Mouse (Mus musculus) forebrain, postnatal 0 days (tissue): ENCODE data around the gene Bcl2l1. TPM values are rescaled to one million over a fixed set of nuclear protein-coding genes. Genes with fewer than 3 reads are reported as not detected.

Experiments
- ATAC-seq: fragments of 200-750 bp; cut with Nextera tagmentation; 2 replicates; pipeline ENCODE4 v1.8.0; 2017; ENCODE audit warnings: mild to moderate bottlenecking, moderate library complexity
- DNase-seq: peaks from one replicate; pipeline ENCODE4 v3.0.0-alpha.2; 2015
- H3K27ac ChIP-seq: fragments of 300-500 bp; sonication (generic); 2 replicates; pipeline ENCODE4 v1.5.1; 2014; ENCODE audit warnings: low read depth, mild to moderate bottlenecking, antibody characterized with exemption, low read length, moderate library complexity, mixed read lengths
- H3K27me3 ChIP-seq: fragments of 300-500 bp; sonication (generic); 2 replicates; pipeline ENCODE4 v1.6.1; 2014; ENCODE audit warnings: mild to moderate bottlenecking, low read length, mixed read lengths; ENCODE audit not compliant: insufficient read depth
- H3K36me3 ChIP-seq: fragments of 300-500 bp; sonication (generic); 2 replicates; pipeline ENCODE4 v1.6.1; 2014; ENCODE audit warnings: mild to moderate bottlenecking, moderate library complexity; ENCODE audit not compliant: insufficient read depth
- H3K4me1 ChIP-seq: fragments of 300-500 bp; sonication (generic); 2 replicates; pipeline ENCODE4 v1.6.1; 2014; ENCODE audit warnings: antibody characterized with exemption; ENCODE audit not compliant: insufficient read depth
- H3K4me2 ChIP-seq: fragments of 300-500 bp; sonication (generic); 2 replicates; pipeline ENCODE4 v1.6.1; 2014; ENCODE audit warnings: low read depth, mild to moderate bottlenecking, moderate library complexity
- H3K4me3 ChIP-seq: fragments of 300-500 bp; sonication (generic); 2 replicates; pipeline ENCODE4 v1.5.1; 2014; ENCODE audit warnings: low read depth, low read length, mixed read lengths
- H3K9ac ChIP-seq: fragments of 300-500 bp; sonication (generic); 2 replicates; pipeline ENCODE4 v1.6.1; 2014; ENCODE audit warnings: mild to moderate bottlenecking
- H3K9me3 ChIP-seq: fragments of 300-500 bp; sonication (generic); 2 replicates; pipeline ENCODE4 v1.6.1; 2016; ENCODE audit warnings: low read length
- CTCF ChIP-seq: sonication (generic); IDR thresholded peaks from 2 replicates; pipeline ENCODE4 v1.5.1; 2016; ENCODE audit warnings: antibody characterized with exemption, control low read depth, low read depth
- WGBS: fragments of 180-500 bp; shearing (Covaris S2); extraction: QIAGEN DNeasy Blood & Tissue Kit; methylation state at CpG from one replicate; pipeline ENCODE4 v1.1.7; 2014; 5-methylcytosine and 5-hydroxymethylcytosine counted together
- polyA plus RNA-seq: library from polyadenylated mRNA; unstranded; fragments of >200 nt; fragmentation: Nextera tagmentation; extraction: Ambion mirVana; gene quantifications from 2 replicates; pipeline ENCODE4 v1.2.1, GENCODE M21; 2015
- total RNA-seq: library from RNA; depleted of rRNA; stranded (reverse); fragments of >200 nt; gene quantifications from 2 replicates; pipeline ENCODE4 v1.2.3, GENCODE M21; 2014

Bcl2l1 gene
- total and polyA plus RNA-seq, 2 experiments from 2014 or later = 157 to 173 TPM

GRCm38 (mm10) chr2:152811336-152812165, 20.0 kb downstream of the Bcl2l1 start:
- no peak overlapping the region for H3K4me3 ChIP-seq
- no peak overlapping the region for H3K9ac ChIP-seq
- no peaks in the 10 kb centered on the region for H3K27me3 ChIP-seq
- DNase-seq (no peak), ATAC-seq (no peak)
- no peak overlapping the region for H3K27ac ChIP-seq
- 37% methylated on average over 3 of the region's 3 CpGs for WGBS
- H3K4me2 ChIP-seq = no peak overlapping the region
- no peak for TF ChIP-seq CTCF
- 0 out of 2 replicates have a peak, but pooled peaks cover 7% of the 10 kb centered on the region for H3K36me3 ChIP-seq
- H3K9me3 ChIP-seq = no peaks in the 10 kb centered on the region
- no peaks in the 10 kb centered on the region for H3K4me1 ChIP-seq

- H3K36me3 ChIP-seq = 0 out of 2 replicates have a peak, but pooled peaks cover 7% of the 10 kb centered on the region
- no peak for ATAC-seq
- 84% methylated on average over 5 of the region's 5 CpGs for WGBS
- no peak overlapping the region for H3K4me3 ChIP-seq
- H3K9ac ChIP-seq = no peak overlapping the region
- DNase-seq = no peak
- no peak for TF ChIP-seq CTCF
- H3K4me2 ChIP-seq = no peak overlapping the region
- H3K4me1 ChIP-seq = no peaks in the 10 kb centered on the region
- no peaks in the 10 kb centered on the region for H3K9me3 ChIP-seq
- H3K27me3 ChIP-seq = no peaks in the 10 kb centered on the region
- H3K27ac ChIP-seq = no peak overlapping the region
Measured at GRCm38 (mm10) chr2:152810158-152810941, 21.2 kb downstream of the Bcl2l1 start.

DNA sequence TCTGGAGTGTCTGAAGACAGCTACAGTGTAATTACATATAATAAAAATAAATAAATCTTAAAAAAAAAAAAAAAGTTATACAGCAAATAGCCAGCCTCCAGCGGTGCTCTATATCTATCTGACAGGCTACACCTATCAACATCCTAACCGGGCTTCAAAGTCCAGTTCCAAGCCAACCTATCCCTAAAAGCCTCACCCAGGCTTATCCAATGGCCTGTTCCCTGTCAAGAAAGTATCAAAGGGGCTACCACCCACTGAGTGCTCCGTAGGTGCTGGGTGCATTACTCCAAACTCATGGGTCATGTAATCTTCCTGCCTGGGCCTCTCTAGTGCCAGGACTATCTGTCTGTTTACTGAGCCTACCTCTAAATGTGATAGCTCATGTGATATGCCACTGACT, 23.4 kb downstream of the Bcl2l1 start:
- TF ChIP-seq CTCF = no peak
- DNase-seq (no peak), ATAC-seq (no peak)
- H3K4me3 ChIP-seq = no peak overlapping the region
- no peaks in the 10 kb centered on the region for H3K9me3 ChIP-seq
- no peak overlapping the region for H3K4me2 ChIP-seq
- no peak overlapping the region for H3K9ac ChIP-seq
- 0 out of 2 replicates have a peak, but pooled peaks cover 6% of the 10 kb centered on the region for H3K36me3 ChIP-seq
- 91% methylated on average over 3 of the region's 3 CpGs for WGBS
- H3K27me3 ChIP-seq = no peaks in the 10 kb centered on the region
- peaks cover 6% of the 10 kb centered on the region; the same call in 1 of the 2 replicates for H3K4me1 ChIP-seq
- H3K27ac ChIP-seq = no peak overlapping the region

DNA sequence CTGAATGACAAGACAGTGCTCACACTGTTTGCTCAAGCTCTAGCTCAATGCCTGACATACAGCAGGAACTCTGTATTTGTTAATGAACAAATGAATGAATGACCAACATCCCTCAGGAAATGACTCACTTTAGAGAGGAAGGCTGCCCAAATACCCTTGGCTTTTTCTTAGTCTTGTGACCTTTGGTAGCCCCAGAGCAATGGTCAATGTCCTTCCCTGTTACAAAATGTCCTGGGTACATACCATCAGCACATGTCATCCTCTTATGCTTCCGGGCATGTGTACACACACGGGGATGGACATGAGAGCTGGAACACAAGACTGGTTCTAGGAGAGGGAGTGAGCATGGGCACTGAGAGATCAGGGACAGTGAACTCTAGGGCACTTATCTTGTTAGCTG, 25.5 kb downstream of the Bcl2l1 start:
- Histone ChIP-seq H3K27ac (no peak overlapping the region), H3K9ac (no peak overlapping the region), H3K4me2 (no peak overlapping the region), H3K4me1 (peaks cover 6% of the 10 kb centered on the region; the same call in 1 of the 2 replicates), H3K4me3 (no peak overlapping the region), H3K27me3 (no peaks in the 10 kb centered on the region), H3K9me3 (no peaks in the 10 kb centered on the region), H3K36me3 (0 out of 2 replicates have a peak, but pooled peaks cover 5% of the 10 kb centered on the region)
- ATAC-seq = no peak
- TF ChIP-seq CTCF = no peak
- 83% methylated on average over 2 of the region's 2 CpGs for WGBS
- DNase-seq = no peak

DNA sequence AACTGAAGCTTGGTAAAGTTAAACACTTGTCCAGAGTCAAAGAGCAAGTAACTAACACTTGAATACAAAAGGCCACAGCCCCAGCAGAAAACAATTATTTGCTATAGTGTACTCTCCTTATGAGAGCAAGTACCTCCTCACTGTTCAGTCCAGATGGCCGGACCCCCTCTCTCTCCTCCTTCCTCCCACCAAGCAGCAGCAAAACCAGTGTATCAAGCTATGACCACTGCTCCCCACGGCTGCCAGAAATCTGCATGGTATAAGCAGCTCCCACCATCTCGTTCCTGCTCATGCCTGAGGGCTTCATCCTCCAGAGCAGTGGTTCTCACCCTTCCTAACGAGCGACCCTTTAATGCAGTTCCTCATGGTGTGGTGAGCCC, 26.4 kb downstream of the Bcl2l1 start:
- 38% methylated on average over 5 of the region's 5 CpGs for WGBS
- no peak for TF ChIP-seq CTCF
- Histone ChIP-seq H3K4me3 (no peak overlapping the region), H3K36me3 (0 out of 2 replicates have a peak, but pooled peaks cover 4% of the 10 kb centered on the region), H3K27me3 (no peaks in the 10 kb centered on the region), H3K27ac (no peak overlapping the region), H3K4me2 (no peak overlapping the region), H3K9ac (no peak overlapping the region), H3K4me1 (peaks cover 6% of the 10 kb centered on the region; the same call in 1 of the 2 replicates), H3K9me3 (no peaks in the 10 kb centered on the region)
- DNase-seq (no peak), ATAC-seq (no peak)

DNA sequence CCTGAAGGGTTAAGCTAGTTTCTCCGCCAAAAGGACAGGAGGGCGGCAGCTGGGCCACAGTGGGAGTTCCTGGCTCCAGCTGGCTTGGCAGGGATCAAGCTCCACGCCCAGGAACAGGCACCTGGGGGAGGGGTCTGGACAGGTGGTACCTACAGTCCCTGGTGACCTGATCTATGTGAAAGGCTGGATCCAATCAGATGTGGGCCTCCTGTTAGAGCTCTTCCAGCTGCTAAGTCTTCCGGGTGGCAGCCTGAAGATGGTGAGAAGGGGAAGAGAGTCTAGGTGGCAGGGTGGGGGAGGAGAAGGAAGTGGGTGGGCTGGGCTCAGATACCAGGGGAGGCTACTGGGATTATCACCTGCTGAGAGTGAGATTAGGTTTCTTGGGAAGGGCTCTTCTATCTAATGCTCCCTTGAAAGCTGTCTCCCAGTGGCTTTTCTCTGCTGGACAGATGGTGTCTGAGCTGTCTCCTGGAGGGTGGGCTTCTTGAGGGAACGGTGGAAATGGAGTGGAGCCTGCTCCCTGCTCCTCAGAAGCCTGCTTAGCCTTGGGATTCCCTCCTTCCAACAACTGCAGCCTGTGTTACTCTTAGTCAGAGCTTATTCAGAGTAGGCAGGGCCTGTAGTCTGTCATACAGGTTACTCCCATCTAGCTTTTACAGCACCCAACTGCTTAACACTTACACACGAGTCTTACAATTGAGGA, 27.0 kb downstream of the Bcl2l1 start:
- 12% methylated on average over 6 of the region's 6 CpGs for WGBS
- H3K4me3 ChIP-seq = no peak overlapping the region
- TF ChIP-seq CTCF = no peak
- no peaks in the 10 kb centered on the region for H3K36me3 ChIP-seq
- no peaks in the 10 kb centered on the region for H3K27me3 ChIP-seq
- H3K4me1 ChIP-seq = peaks cover 6% of the 10 kb centered on the region; the same call in 1 of the 2 replicates
- DNase-seq = no peak
- no peak overlapping the region for H3K4me2 ChIP-seq
- H3K9ac ChIP-seq = no peak overlapping the region
- H3K9me3 ChIP-seq = no peaks in the 10 kb centered on the region
- no peak overlapping the region for H3K27ac ChIP-seq
- ATAC-seq = no peak
